Mouse (Mus musculus) myocyte (in vitro differentiated cells): ENCODE results near the gene Ppp1r3e. TPM values are rescaled to one million over a fixed set of nuclear protein-coding genes. Genes with fewer than 3 reads are reported as not detected.

Experiments
- H3K27me3 ChIP-seq: one replicate; pipeline ENCODE4 v1.6.1; 2011; ENCODE audit not compliant: control insufficient read depth, insufficient read depth, insufficient read length
- H3K36me3 ChIP-seq: one replicate; pipeline ENCODE4 v1.6.1; 2011; ENCODE audit not compliant: control insufficient read depth, insufficient read depth
- H3K4me2 ChIP-seq: one replicate; pipeline ENCODE4 v1.6.1; 2011; ENCODE audit warnings: low read depth, control low read depth
- H3K4me3 ChIP-seq: one replicate; pipeline ENCODE4 v1.5.1; 2011; ENCODE audit warnings: mild to moderate bottlenecking, control low read depth, moderate library complexity
- H3K79me2 ChIP-seq: one replicate; pipeline ENCODE4 v1.6.1; 2011; ENCODE audit not compliant: control insufficient read depth, insufficient read depth
- H3ac ChIP-seq: one replicate; pipeline ENCODE4 v1.6.1; 2011; ENCODE audit not compliant: control insufficient read depth, insufficient read length
- CEBPB ChIP-seq: IDR thresholded peaks from 2 replicates; pipeline ENCODE4 v1.6.1; 2011; ENCODE audit warnings: mild to moderate bottlenecking, moderate library complexity; ENCODE audit not compliant: poor library complexity, insufficient read depth, severe bottlenecking
- E2F4 ChIP-seq: IDR thresholded peaks from one replicate; pipeline ENCODE4 v1.6.1; 2011; ENCODE audit warnings: mild to moderate bottlenecking, control low read depth, moderate library complexity; ENCODE audit not compliant: insufficient read depth
- MAX ChIP-seq: IDR thresholded peaks from one replicate; pipeline ENCODE4 v1.6.1; 2011; ENCODE audit warnings: low read depth, mild to moderate bottlenecking, control low read depth
- MYOD1 ChIP-seq, 3 experiments: IDR thresholded peaks; one replicate each; pipeline ENCODE4 v1.6.1; 2011; ENCODE audit warnings: control low read depth in 2 of 3, low read depth in 2 of 3, mild to moderate bottlenecking in 2 of 3, moderate library complexity in 1 of 3; ENCODE audit not compliant: insufficient read length in 2 of 3, control insufficient read depth in 1 of 3
- MYOG ChIP-seq, 3 experiments: IDR thresholded peaks; one replicate each; pipeline ENCODE4 v1.6.1; 2011; ENCODE audit warnings: control low read depth in 2 of 3, low read depth in 2 of 3, mild to moderate bottlenecking in 2 of 3; ENCODE audit not compliant: insufficient read length in 2 of 3, control insufficient read depth in 1 of 3, insufficient read depth in 1 of 3
- POLR2A ChIP-seq: IDR thresholded peaks from one replicate; pipeline ENCODE4 v1.6.1; 2011; ENCODE audit warnings: low read depth, mild to moderate bottlenecking, control low read depth, moderate library complexity; ENCODE audit not compliant: insufficient read length
- POLR2AphosphoS2 ChIP-seq: IDR thresholded peaks from one replicate; pipeline ENCODE4 v1.6.1; 2011; ENCODE audit warnings: low read depth, control low read depth; ENCODE audit not compliant: insufficient read length
- REST ChIP-seq: IDR thresholded peaks from one replicate; pipeline ENCODE4 v1.6.1; 2011; ENCODE audit warnings: mild to moderate bottlenecking, control low read depth, moderate library complexity; ENCODE audit not compliant: insufficient read depth, insufficient read length
- SRF ChIP-seq: IDR thresholded peaks from one replicate; pipeline ENCODE4 v1.6.1; 2011; ENCODE audit warnings: low read depth; ENCODE audit not compliant: control insufficient read depth, insufficient read length
- TCF12 ChIP-seq: IDR thresholded peaks from one replicate; pipeline ENCODE4 v1.6.1; 2011; ENCODE audit warnings: mild to moderate bottlenecking, control low read depth; ENCODE audit not compliant: poor library complexity, insufficient read depth, severe bottlenecking
- TCF3 ChIP-seq: IDR thresholded peaks from one replicate; pipeline ENCODE4 v1.6.1; 2011; ENCODE audit warnings: low read depth, control low read depth; ENCODE audit not compliant: insufficient read length
- USF1 ChIP-seq: IDR thresholded peaks from one replicate; pipeline ENCODE4 v1.6.1; 2011; ENCODE audit warnings: low read depth, mild to moderate bottlenecking, control low read depth, moderate library complexity
- polyA plus RNA-seq: library from polyadenylated mRNA; unstranded; fragments of >200 nt; fragmentation: generic; extraction: Trizol; gene quantifications from one replicate; pipeline ENCODE4 v1.2.1, GENCODE M21; 2012; ENCODE audit warnings: missing spikeins

The Ppp1r3e gene
- polyA plus RNA-seq, 1 experiment = 0.71 TPM

DNA sequence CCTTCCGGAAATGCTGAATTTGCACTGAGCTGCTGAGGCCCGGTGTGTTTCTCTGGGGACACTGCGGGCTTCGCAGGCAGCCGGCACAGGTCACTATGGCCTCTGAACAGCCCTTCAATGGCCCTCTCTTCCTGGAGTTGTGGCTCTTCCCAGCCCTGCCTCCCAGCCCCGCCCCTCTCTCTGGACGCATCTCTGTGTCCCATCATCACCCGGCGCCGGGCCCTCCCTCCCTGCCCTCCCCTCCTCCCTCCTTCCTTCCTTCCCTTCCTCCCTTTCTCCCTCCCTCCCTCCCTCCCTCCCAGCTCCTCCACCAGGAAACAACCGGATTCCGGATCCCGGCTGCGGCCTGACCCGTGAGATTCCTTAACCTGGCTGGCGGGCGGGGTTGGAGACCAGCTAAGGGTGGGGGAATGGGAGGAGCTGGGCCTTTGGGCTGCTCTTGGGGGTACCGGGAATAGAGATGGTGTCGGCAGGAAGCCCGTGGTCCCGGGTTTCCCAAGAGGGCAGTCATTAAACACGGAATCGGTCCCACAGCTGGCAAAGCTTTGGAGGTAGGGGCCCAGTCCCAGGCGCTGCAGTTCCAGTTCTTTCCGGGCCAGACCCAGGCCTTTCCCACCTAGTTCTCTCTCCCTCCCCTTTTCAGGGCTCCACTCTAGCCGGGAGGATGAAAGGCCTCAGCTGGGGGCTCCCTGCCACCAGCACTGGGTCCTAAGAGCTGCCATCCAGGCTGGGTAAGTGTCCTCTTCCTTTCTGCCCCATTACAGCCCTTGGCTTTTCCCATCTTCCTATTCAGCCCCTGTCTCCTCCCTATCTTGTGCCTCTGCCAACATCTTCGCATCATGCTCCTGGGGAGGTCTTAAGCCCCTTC is 6.0 kb upstream of the Ppp1r3e start, which contains the start of the genes Bcl2l2 and Gm20521:
Bcl2l2 (plus strand) TSS at position 224 of the 868 bp plus-strand sequence.
Gm20521 (plus strand) TSS at position 288 of the 868 bp plus-strand sequence.
- peak within 1 kb of the TSS; percentile 93 for H3K4me3 ChIP-seq
- H3K27me3 ChIP-seq = no peaks in the 10 kb centered on the region
- TF ChIP-seq MAX (no peak), POLR2A (peak; percentile 95), POLR2AphosphoS2 (peak; percentile 91), E2F4 (no peak), TCF3 (no peak), REST (no peak), MYOG (IDR thresholded peaks at IDR 0.05; ENCODE audit: control insufficient read depth in 1 of 3, insufficient read depth in 1 of 3, insufficient read length in 2 of 3, low read depth in 2 of 3) (no peak), CEBPB (no peak), USF1 (no peak), TCF12 (no peak), MYOD1 (IDR thresholded peaks at IDR 0.05; ENCODE audit: control insufficient read depth in 1 of 3, insufficient read length in 2 of 3, low read depth in 2 of 3) (no peak), SRF (no peak)
- peak within 1 kb of the TSS; percentile 93 for H3K4me2 ChIP-seq
- H3K36me3 ChIP-seq = no peaks in the 10 kb centered on the region
- H3ac ChIP-seq = peak within 1 kb of the TSS; percentile 20
- H3K79me2 ChIP-seq = peaks cover 25% of the 10 kb centered on the region

GRCm38 (mm10) chr14:54876539-54877047 is 757 bp downstream of the Ppp1r3e start:
- Histone ChIP-seq H3K36me3 (no peaks in the 10 kb centered on the region), H3ac (peak overlapping the region; percentile 68), H3K4me3 (peak overlapping the region; percentile 29), H3K27me3 (no peaks in the 10 kb centered on the region), H3K4me2 (peak overlapping the region; percentile 97), H3K79me2 (no peaks in the 10 kb centered on the region)
- TF ChIP-seq MYOG (IDR thresholded peaks at IDR 0.05; ENCODE audit: control insufficient read depth in 1 of 3, insufficient read depth in 1 of 3, insufficient read length in 2 of 3, low read depth in 2 of 3) (no peak), MAX (no peak), TCF3 (no peak), TCF12 (no peak), POLR2A (peak; percentile 94), SRF (no peak), POLR2AphosphoS2 (peak; percentile 91), REST (no peak), CEBPB (no peak), MYOD1 (IDR thresholded peaks at IDR 0.05; ENCODE audit: control insufficient read depth in 1 of 3, insufficient read length in 2 of 3, low read depth in 2 of 3) (peak in 2 of 3 experiments; percentile 4 to 40)

GRCm38 (mm10) chr14:54875844-54876538 is 1.4 kb downstream of the Ppp1r3e start:
- Histone ChIP-seq H3K27me3 (no peaks in the 10 kb centered on the region), H3K4me2 (peak overlapping the region; percentile 97), H3K79me2 (no peaks in the 10 kb centered on the region), H3K36me3 (no peaks in the 10 kb centered on the region), H3ac (peak overlapping the region; percentile 68), H3K4me3 (peak overlapping the region; percentile 29)
- TF ChIP-seq REST = no peak
- TF ChIP-seq SRF = no peak
- TF ChIP-seq TCF3 = no peak
- no peak for TF ChIP-seq MYOD1 (IDR thresholded peaks at IDR 0.05; ENCODE audit: control insufficient read depth in 1 of 3, insufficient read length in 2 of 3, low read depth in 2 of 3)
- no peak for TF ChIP-seq CEBPB
- no peak for TF ChIP-seq POLR2AphosphoS2
- TF ChIP-seq USF1 = no peak
- TF ChIP-seq TCF12 = no peak
- TF ChIP-seq E2F4 = no peak
- no peak for TF ChIP-seq POLR2A
- TF ChIP-seq MYOG (IDR thresholded peaks at IDR 0.05; ENCODE audit: control insufficient read depth in 1 of 3, insufficient read depth in 1 of 3, insufficient read length in 2 of 3, low read depth in 2 of 3) = no peak

DNA sequence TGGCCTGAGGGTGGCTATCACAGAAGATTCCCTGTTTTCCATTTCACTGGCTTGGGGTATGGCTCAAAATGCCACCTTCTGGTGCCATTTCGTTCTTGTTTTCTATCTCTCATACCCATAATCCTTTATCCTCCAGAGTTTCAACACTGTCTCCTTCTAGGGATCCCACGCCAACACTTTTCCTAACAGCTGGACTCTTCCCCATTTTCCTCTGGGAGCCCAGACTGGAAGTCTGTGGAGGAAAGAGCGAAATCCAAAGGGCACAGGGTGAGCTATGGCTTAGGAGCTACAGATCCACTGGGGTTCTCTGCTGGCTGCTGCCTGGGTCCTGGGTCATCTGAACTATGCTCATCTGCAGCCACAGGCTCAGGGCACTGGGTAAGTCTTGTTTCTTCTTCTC is 3.2 kb downstream of the Ppp1r3e start:
- TF ChIP-seq E2F4 (no peak), MYOD1 (IDR thresholded peaks at IDR 0.05; ENCODE audit: control insufficient read depth in 1 of 3, insufficient read length in 2 of 3, low read depth in 2 of 3) (no peak), CEBPB (no peak), POLR2A (no peak), POLR2AphosphoS2 (no peak), TCF3 (no peak), REST (no peak), USF1 (no peak), MYOG (IDR thresholded peaks at IDR 0.05; ENCODE audit: control insufficient read depth in 1 of 3, insufficient read depth in 1 of 3, insufficient read length in 2 of 3, low read depth in 2 of 3) (no peak), SRF (no peak), MAX (no peak), TCF12 (no peak)

More for the DNA sequence above, 3.2 kb downstream of the Ppp1r3e start:
- Histone ChIP-seq H3K79me2 (no peaks in the 10 kb centered on the region), H3K4me2 (no peak overlapping the region), H3ac (no peak overlapping the region), H3K27me3 (no peaks in the 10 kb centered on the region), H3K4me3 (no peak overlapping the region), H3K36me3 (no peaks in the 10 kb centered on the region)
